Mouse (Mus musculus) right cerebral cortex, adult 18-20 months (tissue): ENCODE results near the gene Dcdc2c.

Experiments used
- DNase-seq: peaks from one replicate; pipeline ENCODE4 v3.0.0; 2022; ENCODE audit warnings: mixed read lengths

Dcdc2c gene

DNA sequence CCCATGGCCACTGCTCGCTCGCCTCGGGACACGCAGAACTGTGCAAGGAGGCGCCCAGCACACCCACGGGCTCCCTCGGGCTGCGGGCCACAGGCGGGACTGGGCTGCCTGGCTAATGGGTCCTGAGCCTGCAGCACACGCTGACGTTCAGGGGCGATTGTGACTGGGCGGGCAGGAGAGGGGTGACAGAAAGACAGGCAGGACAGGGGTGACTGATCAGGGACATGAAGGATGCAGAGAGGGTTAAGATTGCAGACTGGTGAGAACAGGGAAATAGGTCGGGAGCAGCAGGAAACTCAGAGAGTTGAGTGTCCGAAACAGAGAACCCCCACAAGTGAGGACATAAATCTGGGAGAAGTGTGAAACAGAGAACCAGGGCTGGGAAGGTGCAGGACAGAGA lies at the start of gene Dcdc2c:
TSS of gene Dcdc2c (minus strand) at position 101 of the 400 bp plus-strand sequence.
- no peak for DNase-seq

GRCm38 (mm10) chr12:28598526-28598991 lies 46.4 kb upstream of the Dcdc2c start:
- no peak for DNase-seq

GRCm38 (mm10) chr12:28598110-28598509 lies 45.9 kb upstream of the Dcdc2c start:
- DNase-seq: no peak

GRCm38 (mm10) chr12:28597699-28598098 lies 45.5 kb upstream of the Dcdc2c start:
- DNase-seq: no peak

DNA sequence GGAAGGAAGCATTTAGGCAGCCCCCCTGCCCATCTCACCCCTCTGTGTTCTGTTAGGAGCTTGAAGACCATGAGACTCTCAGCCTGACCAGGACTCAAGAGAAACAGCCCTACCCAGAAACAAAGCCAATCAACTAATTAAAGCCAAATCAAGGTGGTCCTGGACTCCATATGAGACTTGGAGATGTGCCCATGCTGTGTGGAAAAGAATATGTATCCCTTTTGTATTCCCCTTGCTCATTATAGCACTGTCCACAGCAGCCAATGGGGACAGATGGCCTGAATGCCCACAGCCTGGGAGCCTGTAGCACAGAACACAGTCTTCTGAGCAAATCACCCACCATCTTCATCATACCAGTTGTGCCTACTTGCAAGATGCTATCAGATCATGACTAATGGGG lies 44.7 kb upstream of the Dcdc2c start:
- DNase-seq: no peak

GRCm38 (mm10) chr12:28590428-28590827 lies 38.2 kb upstream of the Dcdc2c start:
- DNase-seq: no peak

DNA sequence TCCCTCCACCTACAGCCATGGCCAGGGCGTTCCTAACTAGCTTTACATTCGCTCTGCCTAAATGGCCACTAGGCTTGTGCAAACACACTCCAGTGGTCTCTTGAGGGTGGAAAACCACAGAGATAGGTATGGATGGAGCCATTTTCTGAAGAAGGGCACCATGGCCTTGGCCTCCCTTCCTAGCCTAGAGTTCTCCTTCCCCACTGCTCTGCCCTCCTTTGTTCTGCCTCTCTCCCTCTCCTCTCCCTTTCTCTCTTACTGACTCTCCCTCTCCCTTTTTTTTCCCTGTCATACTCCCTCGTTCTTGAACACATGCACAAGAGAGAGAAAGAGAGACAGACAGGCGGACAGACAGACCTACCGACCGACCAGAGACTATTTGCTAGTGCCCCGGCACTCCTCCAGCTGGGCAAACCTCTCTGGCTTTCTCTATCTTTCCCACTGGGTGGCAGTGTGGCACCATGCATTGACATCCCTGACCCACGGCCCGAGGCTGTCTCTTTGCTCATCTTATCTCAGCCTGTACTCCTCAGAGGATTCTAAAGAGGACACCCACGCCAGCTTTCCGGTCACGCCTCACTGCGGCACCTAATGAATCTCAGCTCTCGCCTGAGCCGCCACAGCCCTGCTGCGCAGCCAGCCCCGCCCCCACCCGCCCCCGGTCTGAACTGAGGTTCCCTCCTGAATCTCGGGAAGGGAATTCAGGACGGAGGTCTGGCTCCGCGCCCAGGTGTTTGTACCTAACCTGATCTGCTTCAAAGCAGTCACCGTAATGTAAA lies 37.1 kb upstream of the Dcdc2c start:
- DNase-seq: peak; percentile 96

DNA sequence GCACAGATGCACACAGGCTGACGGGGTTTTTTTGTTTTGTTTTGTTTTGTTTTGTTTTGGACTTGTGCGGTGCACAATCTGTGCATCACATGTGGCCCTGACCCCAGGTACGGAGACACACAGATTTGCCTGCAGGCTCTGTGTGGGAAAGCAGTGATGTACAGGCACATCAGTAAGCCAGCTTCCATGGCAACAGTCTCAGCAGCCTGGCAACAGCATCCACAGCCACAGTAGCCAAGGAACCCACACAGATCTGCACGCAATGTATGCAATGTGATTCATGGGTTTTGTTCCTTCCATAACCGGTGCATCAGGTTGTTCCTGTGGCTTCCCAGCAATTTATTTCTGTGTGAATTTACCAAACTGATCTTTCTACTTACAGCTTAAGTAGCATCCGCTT lies 35.8 kb upstream of the Dcdc2c start:
- DNase-seq: peak; percentile 91

- no peak for DNase-seq
Measured at GRCm38 (mm10) chr12:28584036-28584435, 31.8 kb upstream of the Dcdc2c start.

DNA sequence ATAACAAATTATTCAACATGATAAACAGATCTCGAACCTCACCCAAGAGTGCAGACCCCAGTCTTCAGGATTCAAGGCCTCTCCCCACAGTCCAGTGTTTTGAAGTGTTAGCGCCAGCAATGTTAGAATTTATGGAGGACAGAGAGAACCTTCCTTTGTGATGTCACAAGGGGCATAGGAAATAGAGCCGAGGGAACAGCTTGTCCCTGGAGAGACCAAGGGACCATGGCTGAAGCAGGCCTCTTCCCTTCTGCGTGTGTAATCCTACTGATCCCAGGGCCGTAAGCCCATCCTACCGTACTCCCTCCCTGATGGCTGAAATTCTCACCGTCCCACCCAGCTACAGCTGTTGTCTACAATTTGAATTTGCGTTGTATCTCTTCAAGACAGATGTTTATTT lies 30.2 kb upstream of the Dcdc2c start, which contains the start of gene Allc:
TSS of gene Allc (minus strand) at position 101 of the 400 bp plus-strand sequence.
- DNase-seq: no peak

DNA sequence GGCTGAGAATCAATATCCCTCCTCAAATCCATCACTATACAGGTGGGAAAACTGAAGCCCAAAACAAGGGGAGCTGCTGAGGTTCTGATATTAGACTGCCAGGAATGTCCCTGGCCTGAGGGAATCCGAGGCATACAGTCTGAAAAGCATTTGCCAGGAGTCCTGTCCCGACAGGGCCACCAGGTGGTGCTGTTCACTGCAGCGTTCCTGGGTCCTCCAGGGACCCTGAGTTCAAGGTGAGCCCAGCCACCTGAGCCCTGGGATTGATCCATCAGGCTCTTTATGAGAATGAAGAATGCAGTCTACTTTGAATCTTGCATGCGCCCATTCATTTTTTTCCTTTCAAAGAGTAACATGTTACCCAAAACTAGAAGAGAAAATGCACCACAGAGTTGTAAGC lies 26.9 kb upstream of the Dcdc2c start:
- DNase-seq: peak; percentile 19

GRCm38 (mm10) chr12:28578147-28578546 lies 25.9 kb upstream of the Dcdc2c start:
- no peak for DNase-seq

DNA sequence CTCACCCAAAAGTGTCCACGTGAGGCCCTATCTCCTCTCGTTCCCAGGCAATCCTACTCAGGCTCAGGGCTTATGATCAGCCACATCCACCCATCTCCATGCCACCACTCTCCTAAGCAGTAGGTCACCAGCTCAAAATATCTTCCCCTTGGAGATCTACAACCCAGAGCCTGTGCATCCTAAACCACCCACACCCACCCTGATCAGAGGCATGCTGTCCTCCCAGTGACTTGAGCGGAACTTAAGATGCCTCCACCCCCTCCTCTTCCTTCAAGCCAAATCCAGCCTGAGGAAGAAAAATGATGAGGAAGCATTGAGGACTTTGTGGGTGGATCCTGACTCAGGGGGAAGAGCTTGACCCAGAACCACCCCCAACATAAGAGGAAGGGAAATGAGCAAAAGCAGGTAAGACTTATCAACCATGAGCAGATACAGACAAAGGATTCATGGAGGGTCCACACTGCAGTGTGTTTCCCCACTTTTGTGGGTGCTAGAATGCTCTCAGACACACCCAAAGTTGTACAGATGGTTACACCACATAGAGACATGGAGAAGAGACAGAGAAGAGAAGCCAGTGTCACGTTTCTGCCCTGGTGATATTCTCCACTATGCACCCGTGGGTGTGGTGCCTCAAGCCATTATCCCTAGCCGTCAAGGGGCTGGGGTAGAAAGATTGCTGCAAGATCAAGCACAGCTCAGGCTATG lies 23.3 kb upstream of the Dcdc2c start:
- DNase-seq: peak; percentile 24

DNA sequence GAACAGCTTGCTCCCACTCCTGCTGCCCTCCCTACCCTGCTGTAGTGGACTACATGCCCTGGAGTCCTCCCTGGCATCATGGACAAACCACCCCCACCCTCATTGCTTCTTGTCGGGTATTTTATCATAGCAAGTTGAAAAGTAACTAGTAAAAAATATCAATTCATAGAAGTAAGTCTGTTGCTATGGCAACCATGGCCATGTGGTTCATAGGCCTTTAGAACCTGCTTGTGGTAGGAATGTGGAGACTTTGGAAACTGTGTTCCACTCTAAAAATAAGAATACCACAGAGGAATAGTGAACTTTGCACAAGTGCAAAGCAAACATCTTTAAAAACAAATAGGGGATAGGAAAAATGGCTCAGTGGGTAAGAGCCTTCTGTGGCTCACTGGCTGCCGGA lies 20.0 kb upstream of the Dcdc2c start:
- DNase-seq: no peak

DNA sequence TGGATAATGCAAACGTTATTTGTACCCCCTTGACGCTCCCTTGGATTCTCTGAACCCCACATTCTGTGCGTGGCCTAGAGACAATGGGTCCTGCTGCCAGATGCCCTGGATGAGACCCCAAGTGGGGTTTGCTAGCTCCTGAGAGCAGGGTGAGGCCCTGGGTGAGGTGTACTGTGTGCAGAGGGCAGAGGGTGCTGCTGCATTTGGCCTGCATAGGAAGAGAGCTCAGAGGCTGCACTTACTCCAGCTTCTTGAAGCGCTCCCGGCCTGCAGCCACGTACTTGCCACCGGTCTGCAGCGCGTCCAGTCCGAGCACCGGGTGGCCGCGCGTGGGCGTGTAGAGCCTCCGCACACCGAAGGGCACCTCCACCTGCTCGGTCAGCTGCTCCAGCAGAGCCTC lies 424 bp downstream of the Dcdc2c start:
- DNase-seq: no peak

DNA sequence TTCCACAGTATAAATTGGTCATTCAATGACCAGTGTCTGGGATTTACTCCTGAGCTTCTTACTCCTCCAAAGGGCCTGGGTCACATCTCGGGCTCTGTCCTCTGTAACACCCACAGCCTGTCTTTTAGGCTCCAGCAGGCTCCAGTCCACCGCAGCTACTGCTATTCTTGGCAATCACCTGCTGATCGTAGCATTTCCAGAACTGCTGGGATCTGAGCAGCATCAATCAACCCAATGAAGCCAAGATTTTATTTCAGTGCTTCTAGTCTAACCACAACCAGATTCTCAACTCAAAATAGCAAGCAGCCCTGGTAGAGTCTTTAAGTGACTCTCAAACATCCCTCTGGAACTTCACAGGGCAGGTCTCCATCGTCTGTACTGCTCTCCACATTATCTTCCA lies 3.3 kb downstream of the Dcdc2c start:
- no peak for DNase-seq

DNA sequence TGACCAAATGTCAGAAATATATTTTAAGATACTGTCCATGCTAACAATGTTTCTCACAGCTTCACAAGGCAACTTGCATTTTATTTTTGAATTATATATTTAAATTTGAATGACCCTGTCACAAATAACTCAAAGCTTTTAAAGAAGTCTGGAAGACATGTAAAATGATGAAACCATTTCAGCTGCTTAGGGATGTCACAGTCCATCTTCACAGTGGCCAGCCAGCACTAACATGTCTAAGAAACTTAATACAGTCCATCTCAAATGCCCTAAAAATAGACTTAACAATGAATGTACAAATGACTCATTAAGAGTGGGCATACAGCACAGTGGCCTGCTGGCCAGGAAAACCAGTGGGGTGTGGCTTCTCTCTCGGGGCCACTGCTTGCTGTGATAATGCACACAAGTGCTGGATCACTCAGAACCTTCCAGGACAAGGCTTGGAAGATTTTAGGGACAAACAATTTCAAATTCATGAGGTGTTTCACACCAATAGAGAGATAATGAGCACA lies 37.9 kb downstream of the Dcdc2c start:
- no peak for DNase-seq

GRCm38 (mm10) chr12:28509699-28510280 lies 42.4 kb downstream of the Dcdc2c start:
- DNase-seq: no peak

- no peak for DNase-seq
Measured at GRCm38 (mm10) chr12:28494289-28494688, 57.9 kb downstream of the Dcdc2c start.

GRCm38 (mm10) chr12:28482483-28483160 lies 69.6 kb downstream of the Dcdc2c start:
- no peak for DNase-seq

- peak; percentile 33 for DNase-seq
Measured at GRCm38 (mm10) chr12:28460951-28461431, 91.2 kb downstream of the Dcdc2c start.

DNA sequence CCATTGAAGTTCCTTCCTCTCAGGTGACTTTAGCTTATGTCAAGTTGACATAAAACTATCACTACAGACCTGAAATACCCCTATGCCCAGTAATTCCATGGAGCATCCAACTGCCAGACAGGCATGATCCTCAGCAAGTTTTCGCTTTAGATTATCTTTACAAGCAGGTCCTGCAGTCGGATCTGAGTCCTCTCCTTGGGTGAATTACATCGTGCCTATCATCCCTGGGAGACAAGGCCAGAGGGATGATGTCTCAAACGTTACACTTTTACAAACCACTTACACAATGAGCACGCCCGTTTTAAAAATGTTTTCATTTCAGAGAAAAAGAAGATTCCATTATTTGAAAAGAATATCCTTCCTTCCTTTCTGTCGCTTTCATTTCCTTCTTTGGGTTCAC lies 91.7 kb downstream of the Dcdc2c start:
- no peak for DNase-seq

DNA sequence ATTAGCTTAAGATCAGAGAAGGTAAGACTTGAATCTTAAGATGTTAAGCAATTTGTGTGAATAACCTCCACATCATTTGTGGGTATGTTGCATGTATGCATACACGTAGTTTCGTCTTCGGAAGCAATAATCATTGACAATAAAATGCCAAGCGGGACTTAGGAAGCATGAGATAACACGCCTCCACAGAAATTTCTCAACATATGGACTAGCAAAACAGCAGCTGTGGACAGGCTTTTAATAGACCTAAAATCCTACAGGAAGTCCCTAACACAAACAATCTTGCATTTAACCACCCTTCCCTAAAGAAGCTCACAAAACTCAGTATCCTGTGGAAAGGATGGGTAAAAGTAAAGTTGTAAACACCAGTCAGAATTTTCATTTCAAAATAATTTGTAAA lies 93.4 kb downstream of the Dcdc2c start:
- DNase-seq: peak; percentile 10
